Mouse (Mus musculus) olfactory bulb, adult 2 months (tissue): ENCODE measurements around the gene Mrps6.

ENCODE experiments used
- CTCF ChIP-seq: fragments of 200-500 bp; IDR thresholded peaks from 2 replicates; pipeline ENCODE4 v1.5.1; 2012; ENCODE audit warnings: low read depth, mild to moderate bottlenecking, low read length, moderate library complexity; ENCODE audit not compliant: insufficient read depth
- POLR2A ChIP-seq: fragments of 200-500 bp; IDR thresholded peaks from 2 replicates; pipeline ENCODE4 v1.6.1; 2012; ENCODE audit warnings: mild to moderate bottlenecking, low read depth, low read length, moderate library complexity; ENCODE audit not compliant: insufficient read depth

DNA sequence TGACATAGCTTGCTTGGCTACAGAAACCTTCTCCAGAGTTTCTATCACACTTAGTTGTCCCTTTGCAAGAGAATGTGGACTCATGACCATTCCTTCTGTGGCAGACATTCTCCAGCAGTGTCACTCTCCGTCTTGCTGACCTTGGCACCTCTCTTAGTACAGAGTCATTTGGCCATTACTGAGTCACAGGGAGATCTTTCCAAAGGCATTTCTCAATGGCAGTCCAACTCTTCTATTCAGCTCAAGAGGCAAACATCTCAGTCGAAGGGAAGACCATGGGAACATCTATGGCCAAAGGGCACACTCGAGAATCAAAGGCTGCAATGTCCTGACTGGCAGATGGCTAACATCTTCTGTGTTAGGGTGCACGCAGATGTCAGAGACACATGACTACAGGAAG, 74.4 kb downstream of the Mrps6 start:
- TF ChIP-seq CTCF (no peak), POLR2A (no peak)
